Mouse (Mus musculus) intestine, embryonic 14.5 days (tissue): ENCODE data around the gene Gm17606. TPM values are rescaled to one million over a fixed set of nuclear protein-coding genes. Genes with fewer than 3 reads are reported as not detected.
"Not testable (repeated sequence)": the region's sequence is repeated elsewhere in the genome, so short reads cannot be mapped to it uniquely, and the experiment has no call there.

ENCODE experiments used
- ATAC-seq: fragments of 200-750 bp; cut with Nextera tagmentation; replicated peaks from 2 replicates; pipeline ENCODE4 v1.8.0; 2017; ENCODE audit warnings: low read depth, moderate number of reproducible peaks, moderate TSS enrichment, moderate library complexity; ENCODE audit not compliant: low FRiP score, low TSS enrichment
- DNase-seq: peaks from one replicate; pipeline ENCODE4 v3.0.0-alpha.2; 2018; ENCODE audit warnings: low spot score
- H3K27ac ChIP-seq: fragments of 300-500 bp; sonication (generic); 2 replicates; pipeline ENCODE4 v1.5.1; 2014; ENCODE audit warnings: low read depth, mild to moderate bottlenecking, control low read depth
- H3K27me3 ChIP-seq: fragments of 300-500 bp; sonication (generic); replicated peaks from 2 replicates; pipeline ENCODE4 v1.6.1; 2014; ENCODE audit warnings: low read length, control low read depth; ENCODE audit not compliant: control insufficient read depth, insufficient read depth
- H3K36me3 ChIP-seq: fragments of 300-500 bp; sonication (generic); 2 replicates; pipeline ENCODE4 v1.6.1; 2014; ENCODE audit warnings: low read length, control low read depth; ENCODE audit not compliant: control insufficient read depth, insufficient read depth
- H3K4me1 ChIP-seq: fragments of 300-500 bp; sonication (generic); replicated peaks from 2 replicates; pipeline ENCODE4 v1.6.1; 2014; ENCODE audit warnings: low read length, control low read depth, mixed read lengths; ENCODE audit not compliant: control insufficient read depth, insufficient read depth
- H3K4me2 ChIP-seq: fragments of 300-500 bp; sonication (generic); 2 replicates; pipeline ENCODE4 v1.6.1; 2014; ENCODE audit warnings: low read length
- H3K4me3 ChIP-seq: fragments of 300-500 bp; sonication (generic); 2 replicates; pipeline ENCODE4 v1.5.1; 2014; ENCODE audit warnings: low read depth, low read length, control low read depth, mixed read lengths
- H3K9ac ChIP-seq: fragments of 300-500 bp; sonication (generic); 2 replicates; pipeline ENCODE4 v1.6.1; 2014; ENCODE audit warnings: mild to moderate bottlenecking, low read length
- H3K9me3 ChIP-seq: fragments of 300-500 bp; sonication (generic); 2 replicates; pipeline ENCODE4 v1.6.1; 2016; ENCODE audit warnings: low read length, control low read depth; ENCODE audit not compliant: control insufficient read depth
- WGBS: fragments of 180-500 bp; shearing (Covaris S2); extraction: QIAGEN DNeasy Blood & Tissue Kit; methylation state at CpG from one replicate; pipeline ENCODE4 v1.1.7; 2014; 5-methylcytosine and 5-hydroxymethylcytosine counted together
- polyA plus RNA-seq: library from polyadenylated mRNA; unstranded; fragments of >200 nt; fragmentation: Nextera tagmentation; extraction: Ambion mirVana; gene quantifications from 2 replicates; pipeline ENCODE4 v1.2.1, GENCODE M21; 2014

Gene Gm17606
- polyA plus RNA-seq, 1 experiment from 2014 or later, result not detected

- DNase-seq, result peak; percentile 92
- H3K27ac ChIP-seq, result peak overlapping the region; percentile 96
- no peaks in the 10 kb centered on the region for H3K36me3 ChIP-seq
- H3K4me2 ChIP-seq, result peak overlapping the region; percentile 58
- ATAC-seq, result peak; percentile 99
- WGBS, result under 1% methylated on average over 45 of the region's 46 CpGs
- H3K9me3 ChIP-seq, result no peaks in the 10 kb centered on the region
- no peaks in the 10 kb centered on the region for H3K27me3 ChIP-seq
- H3K9ac ChIP-seq, result peak overlapping the region; percentile 85
- peak overlapping the region; percentile 74 for H3K4me3 ChIP-seq
- H3K4me1 ChIP-seq, result peaks cover 22% of the 10 kb centered on the region
These were observed 37.6 kb upstream of the Gm17606 start for GRCm38 (mm10) chr14:54603038-54603654.

- H3K4me3 ChIP-seq, result peak overlapping the region; percentile 74
- H3K4me1 ChIP-seq, result peaks cover 22% of the 10 kb centered on the region
- H3K27me3 ChIP-seq, result no peaks in the 10 kb centered on the region
- 85% methylated on average over 8 of the region's 8 CpGs for WGBS
- ATAC-seq (no peak), DNase-seq (no peak)
- H3K4me2 ChIP-seq, result peak overlapping the region; percentile 58
- H3K9ac ChIP-seq, result no peak overlapping the region
- no peaks in the 10 kb centered on the region for H3K36me3 ChIP-seq
- no peaks in the 10 kb centered on the region for H3K9me3 ChIP-seq
- peak overlapping the region; percentile 96 for H3K27ac ChIP-seq
These were observed 37.1 kb upstream of the Gm17606 start for GRCm38 (mm10) chr14:54603686-54604085.

- Histone ChIP-seq H3K36me3 (no peaks in the 10 kb centered on the region), H3K9me3 (no peaks in the 10 kb centered on the region), H3K9ac (peak within 1 kb of the TSS; percentile 55), H3K27me3 (no peaks in the 10 kb centered on the region), H3K4me2 (peak within 1 kb of the TSS; percentile 59), H3K27ac (peak within 1 kb of the TSS; percentile 85), H3K4me3 (peak within 1 kb of the TSS; percentile 45), H3K4me1 (peaks cover 22% of the 10 kb centered on the region)
- WGBS, result under 1% methylated on average over 39 of the region's 39 CpGs
- peak; percentile 28; the same call in 1 of the 2 replicates for ATAC-seq
- peak; percentile 87 for DNase-seq
These were observed 34.9 kb upstream of the Gm17606 start, which contains the start of gene 4931414P19Rik for GRCm38 (mm10) chr14:54605752-54606321. 4931414P19Rik (minus strand) TSS chr14:54605993.

- ATAC-seq (no peak), DNase-seq (no peak)
- H3K9me3 ChIP-seq, result no peaks in the 10 kb centered on the region
- H3K36me3 ChIP-seq, result peaks cover 10% of the 10 kb centered on the region
- WGBS, result 55% methylated on average over 8 of the region's 8 CpGs
- H3K4me3 ChIP-seq, result no peak overlapping the region
- no peak overlapping the region for H3K9ac ChIP-seq
- H3K4me1 ChIP-seq, result peaks cover 22% of the 10 kb centered on the region
- no peak overlapping the region for H3K4me2 ChIP-seq
- no peak overlapping the region for H3K27ac ChIP-seq
- H3K27me3 ChIP-seq, result no peaks in the 10 kb centered on the region
These were observed 33.5 kb upstream of the Gm17606 start for GRCm38 (mm10) chr14:54607226-54607625.

GRCm38 (mm10) chr14:54609245-54609644, 31.5 kb upstream of the Gm17606 start:
- H3K27ac ChIP-seq, result no peak overlapping the region
- no peak for ATAC-seq
- DNase-seq, result no peak
- H3K4me1 ChIP-seq, result peaks cover 10% of the 10 kb centered on the region
- 55% methylated on average over 4 of the region's 4 CpGs for WGBS
- H3K4me2 ChIP-seq, result no peak overlapping the region
- H3K4me3 ChIP-seq, result no peak overlapping the region
- no peaks in the 10 kb centered on the region for H3K9me3 ChIP-seq
- H3K36me3 ChIP-seq, result peaks cover 23% of the 10 kb centered on the region
- no peak overlapping the region for H3K9ac ChIP-seq
- H3K27me3 ChIP-seq, result no peaks in the 10 kb centered on the region

- ATAC-seq, result no peak
These were observed 30.8 kb upstream of the Gm17606 start for GRCm38 (mm10) chr14:54609962-54610361.

GRCm38 (mm10) chr14:54610648-54611047, 30.1 kb upstream of the Gm17606 start:
- no peak overlapping the region for H3K4me2 ChIP-seq
- H3K4me3 ChIP-seq, result no peak overlapping the region
- no peaks in the 10 kb centered on the region for H3K9me3 ChIP-seq
- H3K9ac ChIP-seq, result no peak overlapping the region
- 76% methylated on average over 6 of the region's 6 CpGs for WGBS
- peaks cover 36% of the 10 kb centered on the region for H3K36me3 ChIP-seq
- H3K4me1 ChIP-seq, result no peaks in the 10 kb centered on the region
- ATAC-seq (no peak), DNase-seq (no peak)
- no peaks in the 10 kb centered on the region for H3K27me3 ChIP-seq
- H3K27ac ChIP-seq, result no peak overlapping the region

More at GRCm38 (mm10) chr14:54609962-54610361, 30.8 kb upstream of the Gm17606 start:
- Histone ChIP-seq H3K27me3 (no peaks in the 10 kb centered on the region), H3K4me1 (peaks cover 3% of the 10 kb centered on the region; the same call in 1 of the 2 replicates), H3K4me2 (no peak overlapping the region), H3K36me3 (peaks cover 29% of the 10 kb centered on the region), H3K27ac (no peak overlapping the region), H3K4me3 (no peak overlapping the region), H3K9ac (no peak overlapping the region), H3K9me3 (no peaks in the 10 kb centered on the region)
- DNase-seq, result no peak
- 87% methylated on average over 4 of the region's 4 CpGs for WGBS

GRCm38 (mm10) chr14:54614130-54614529, 26.6 kb upstream of the Gm17606 start:
- WGBS, result 95% methylated on average over 14 of the region's 16 CpGs
- ATAC-seq, H3K27me3 ChIP-seq, H3K4me3 ChIP-seq, H3K4me2 ChIP-seq, H3K4me1 ChIP-seq, H3K9me3 ChIP-seq, H3K27ac ChIP-seq, H3K9ac ChIP-seq, DNase-seq: not testable (repeated sequence)
- H3K36me3 ChIP-seq, result peaks cover 45% of the 10 kb centered on the region
